Mouse (Mus musculus): ENCODE results near the gene Bcl7a. TPM values are rescaled to one million over a fixed set of nuclear protein-coding genes. Genes with fewer than 3 reads are reported as not detected.

Bcl7a gene
- polyA plus RNA-seq, 1 experiment from 2014 or later, result 38.8 TPM

DNA sequence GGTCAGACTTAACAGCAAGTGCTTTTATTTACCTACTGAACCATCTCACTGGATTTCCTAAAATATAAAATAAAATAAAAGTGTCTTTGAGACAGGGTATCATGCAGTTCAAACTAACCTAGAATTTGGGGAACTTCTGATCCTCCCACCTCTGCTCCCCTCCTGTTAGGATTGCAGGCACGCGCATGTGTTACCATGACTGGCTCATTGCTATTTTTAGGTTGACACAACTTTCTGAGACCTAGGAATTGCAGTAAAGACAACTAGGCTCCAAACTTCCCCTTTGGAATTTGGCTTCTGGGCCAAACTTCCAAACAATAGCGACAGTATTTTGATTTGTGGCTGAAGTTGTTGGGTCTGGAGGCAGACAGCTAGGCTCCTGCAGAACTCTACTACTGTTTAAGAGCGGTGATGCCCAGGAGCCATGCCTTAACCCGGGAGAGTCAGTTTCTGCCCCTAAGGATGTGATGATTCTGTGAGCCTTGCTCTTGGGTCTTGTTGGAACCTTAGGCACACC, 50.2 kb downstream of the Bcl7a start:
- H3K4me3 ChIP-seq, result peak overlapping the region; percentile 94
- H3K27ac ChIP-seq, result peak overlapping the region; percentile 96
- WGBS, result 25% methylated on average over 5 of the region's 5 CpGs
- no peaks in the 10 kb centered on the region for H3K27me3 ChIP-seq (ENCODE audit: low read depth, poor library complexity, severe bottlenecking)
- H3K9me3 ChIP-seq (replicated peaks), result no peaks in the 10 kb centered on the region
- H3K4me1 ChIP-seq, result peaks cover 62% of the 10 kb centered on the region
- no peak for DNase-seq (ENCODE audit: low spot score)
- H3K36me3 ChIP-seq, result 0 out of 2 replicates have a peak, but pooled peaks cover 4% of the 10 kb centered on the region

DNA sequence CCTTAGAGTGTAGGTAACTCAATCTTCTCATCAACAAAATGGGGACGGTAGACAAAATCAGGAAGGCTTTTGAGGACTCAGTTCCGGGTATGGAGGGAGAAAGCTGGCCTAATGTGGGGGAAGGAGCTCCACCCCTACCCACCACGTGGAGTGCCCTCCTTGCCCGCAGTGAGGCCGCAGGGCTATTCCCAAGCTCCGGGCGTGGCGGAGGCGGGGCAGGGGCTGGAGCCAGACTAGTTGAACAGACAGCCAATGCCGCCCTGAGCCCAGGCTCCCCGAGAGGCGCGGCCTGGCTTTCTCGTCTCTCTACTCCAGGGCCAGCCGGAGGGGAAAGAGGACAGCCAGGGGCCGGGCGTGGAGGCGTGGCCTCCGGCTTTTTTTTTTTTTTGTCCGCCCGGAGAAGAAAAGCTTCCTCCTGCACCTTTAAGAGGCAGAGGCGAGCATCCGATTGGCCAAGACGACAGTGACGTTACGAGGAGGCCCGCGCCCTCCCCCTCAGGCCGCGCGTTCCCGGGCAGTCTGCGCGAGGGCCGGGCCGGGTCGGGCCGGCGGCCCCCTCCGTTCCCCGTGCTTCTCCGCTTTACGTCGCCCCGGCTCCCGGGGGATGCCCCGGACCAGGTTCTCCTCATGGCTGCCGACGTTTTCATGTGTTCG, 50.8 kb downstream of the Bcl7a start, which contains the start of gene Mlxip:
Gene Mlxip, plus strand, starts transcription at position 496 of the 654 bp plus-strand sequence.
- no peaks in the 10 kb centered on the region for H3K27me3 ChIP-seq (ENCODE audit: low read depth, poor library complexity, severe bottlenecking)
- under 1% methylated on average over 49 of the region's 50 CpGs for WGBS
- DNase-seq (ENCODE audit: low spot score), result peak; percentile 94
- H3K36me3 ChIP-seq, result 0 out of 2 replicates have a peak, but pooled peaks cover 4% of the 10 kb centered on the region
- H3K27ac ChIP-seq, result peak within 1 kb of the TSS; percentile 96
- peaks cover 62% of the 10 kb centered on the region for H3K4me1 ChIP-seq
- H3K4me3 ChIP-seq, result peak within 1 kb of the TSS; percentile 94
- H3K9me3 ChIP-seq (replicated peaks), result no peaks in the 10 kb centered on the region

DNA sequence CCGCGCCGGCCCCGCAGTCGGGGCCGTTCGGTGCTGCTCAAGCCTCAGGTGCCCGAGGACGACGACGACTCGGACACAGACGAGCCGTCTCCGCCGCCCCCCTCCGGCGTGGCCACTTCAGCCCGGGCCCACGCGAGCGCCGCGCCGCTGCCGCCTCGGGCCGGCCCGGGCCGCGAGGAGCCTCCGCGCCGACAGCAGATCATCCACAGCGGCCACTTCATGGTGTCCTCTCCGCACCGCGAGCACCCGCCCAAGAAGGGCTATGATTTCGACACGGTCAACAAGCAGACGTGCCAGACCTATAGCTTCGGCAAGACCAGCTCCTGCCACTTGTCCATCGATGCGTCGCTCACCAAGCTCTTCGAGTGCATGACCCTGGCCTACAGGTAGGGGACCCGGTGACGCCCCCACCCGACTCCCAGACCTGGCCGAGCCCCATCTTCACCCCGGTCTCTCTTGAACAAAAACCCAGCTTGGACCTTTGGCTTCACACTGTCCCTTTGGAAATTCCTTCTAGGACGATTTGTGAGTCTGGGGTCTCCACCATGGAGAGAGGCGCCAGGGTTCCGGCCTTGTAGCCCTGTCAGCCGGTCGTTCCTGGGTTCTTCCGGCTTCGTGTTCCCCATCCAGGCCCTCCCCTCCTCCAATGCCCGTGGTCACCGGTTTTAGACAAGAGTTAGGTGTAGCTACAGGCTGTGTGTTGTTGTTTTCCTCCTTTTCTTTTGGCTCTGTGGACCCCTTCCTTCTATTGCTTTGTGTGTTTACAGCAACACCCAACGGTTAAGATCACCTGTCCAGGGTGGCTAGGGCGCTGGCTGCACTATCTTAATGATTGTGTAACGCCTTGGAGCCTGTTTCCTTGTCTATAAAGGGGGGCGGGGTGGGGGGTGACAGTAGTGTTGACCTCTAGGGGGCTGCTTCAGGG, 51.6 kb downstream of the Bcl7a start:
- H3K4me3 ChIP-seq, result peak overlapping the region; percentile 94
- peaks cover 55% of the 10 kb centered on the region for H3K4me1 ChIP-seq
- H3K9me3 ChIP-seq (replicated peaks), result no peaks in the 10 kb centered on the region
- H3K27me3 ChIP-seq (ENCODE audit: low read depth, poor library complexity, severe bottlenecking), result no peaks in the 10 kb centered on the region
- 0 out of 2 replicates have a peak, but pooled peaks cover 4% of the 10 kb centered on the region for H3K36me3 ChIP-seq
- peak; percentile 68 for DNase-seq (ENCODE audit: low spot score)
- H3K27ac ChIP-seq, result peak overlapping the region; percentile 96
- WGBS, result under 1% methylated on average over 65 of the region's 65 CpGs

GRCm38 (mm10) chr5:123396901-123397464, 53.3 kb downstream of the Bcl7a start:
- Histone ChIP-seq H3K27ac (no peak overlapping the region), H3K4me1 (peaks cover 41% of the 10 kb centered on the region), H3K9me3 (replicated peaks) (no peaks in the 10 kb centered on the region), H3K27me3 (ENCODE audit: low read depth, poor library complexity, severe bottlenecking) (no peaks in the 10 kb centered on the region), H3K4me3 (peak overlapping the region; percentile 94; the same call in 1 of the 2 replicates), H3K36me3 (0 out of 2 replicates have a peak, but pooled peaks cover 4% of the 10 kb centered on the region)
- DNase-seq (ENCODE audit: low spot score), result no peak
- 80% methylated on average over 8 of the region's 8 CpGs for WGBS

DNA sequence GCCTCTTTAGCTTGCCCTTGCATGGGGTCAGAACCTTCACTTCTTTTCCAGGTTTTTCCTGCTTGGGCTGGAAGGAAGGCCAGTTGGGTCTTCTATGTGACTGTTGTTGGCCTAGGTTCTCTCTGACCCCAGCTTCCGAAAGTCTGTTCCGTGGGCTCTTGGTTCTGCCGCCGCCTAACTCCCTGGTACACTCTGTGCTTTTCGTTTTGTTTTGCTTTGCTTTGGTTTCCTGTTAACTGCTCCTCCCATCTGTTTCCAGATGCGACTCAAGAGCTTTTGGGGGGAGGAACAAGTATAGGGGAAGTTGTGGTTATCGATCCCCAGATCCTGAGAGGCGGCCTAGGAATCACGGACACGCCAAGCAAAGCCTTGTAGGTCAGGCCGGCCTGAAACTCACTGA, 54.2 kb downstream of the Bcl7a start:
- no peak overlapping the region for H3K27ac ChIP-seq
- H3K36me3 ChIP-seq, result peaks cover 8% of the 10 kb centered on the region; the same call in 1 of the 2 replicates
- DNase-seq (ENCODE audit: low spot score), result no peak
- peaks cover 41% of the 10 kb centered on the region for H3K4me1 ChIP-seq
- WGBS, result 87% methylated on average over 11 of the region's 11 CpGs
- H3K9me3 ChIP-seq (replicated peaks), result no peaks in the 10 kb centered on the region
- no peaks in the 10 kb centered on the region for H3K27me3 ChIP-seq (ENCODE audit: low read depth, poor library complexity, severe bottlenecking)
- no peak overlapping the region for H3K4me3 ChIP-seq

DNA sequence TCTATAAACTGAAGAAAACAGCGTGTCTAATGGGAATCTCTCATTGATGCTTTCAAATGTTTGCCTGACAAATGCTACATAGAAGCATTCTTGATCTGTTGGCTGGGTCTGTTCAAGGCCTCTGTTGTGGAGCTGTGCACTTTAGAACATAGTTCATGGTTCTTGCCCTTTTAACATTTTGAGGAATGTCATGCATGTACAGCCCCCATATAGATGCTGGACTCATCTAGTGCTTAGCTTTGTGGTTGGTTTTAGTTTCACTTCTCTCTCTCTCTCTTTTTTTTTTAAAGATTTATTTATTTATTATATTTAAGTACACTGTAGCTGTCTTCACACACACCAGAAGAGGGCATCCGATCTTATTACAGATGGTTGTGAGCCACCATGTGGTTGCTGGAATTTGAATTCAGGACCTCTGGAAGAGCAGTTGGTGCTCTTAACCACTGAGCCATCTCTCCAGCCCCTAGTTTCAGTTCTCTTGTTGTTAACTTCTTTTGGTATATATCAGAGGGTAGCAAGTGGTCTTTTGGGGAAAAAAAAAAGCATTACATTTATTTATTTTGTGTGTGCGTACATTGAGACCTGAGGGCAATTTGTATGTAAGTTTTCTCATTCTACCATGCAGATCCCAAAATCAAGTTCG, 55.3 kb downstream of the Bcl7a start:
- H3K9me3 ChIP-seq (replicated peaks), result no peaks in the 10 kb centered on the region
- 93% methylated on average over 4 of the region's 4 CpGs for WGBS
- DNase-seq (ENCODE audit: low spot score), result no peak

GRCm38 (mm10) chr5:123404480-123404879, 60.8 kb downstream of the Bcl7a start:
- WGBS, result 96% methylated on average over 3 of the region's 3 CpGs
- Histone ChIP-seq H3K27me3 (ENCODE audit: low read depth, poor library complexity, severe bottlenecking) (no peaks in the 10 kb centered on the region), H3K36me3 (peaks cover 10% of the 10 kb centered on the region; the same call in 1 of the 2 replicates), H3K4me3 (no peak overlapping the region), H3K27ac (no peak overlapping the region), H3K4me1 (0 out of 2 replicates have a peak, but pooled peaks cover 4% of the 10 kb centered on the region), H3K9me3 (replicated peaks) (no peaks in the 10 kb centered on the region)
- no peak for DNase-seq (ENCODE audit: low spot score)

More for the DNA sequence above, 55.3 kb downstream of the Bcl7a start:
- Histone ChIP-seq H3K4me1 (peaks cover 36% of the 10 kb centered on the region), H3K4me3 (no peak overlapping the region), H3K27me3 (ENCODE audit: low read depth, poor library complexity, severe bottlenecking) (no peaks in the 10 kb centered on the region), H3K36me3 (peaks cover 9% of the 10 kb centered on the region; the same call in 1 of the 2 replicates), H3K27ac (no peak overlapping the region)

DNA sequence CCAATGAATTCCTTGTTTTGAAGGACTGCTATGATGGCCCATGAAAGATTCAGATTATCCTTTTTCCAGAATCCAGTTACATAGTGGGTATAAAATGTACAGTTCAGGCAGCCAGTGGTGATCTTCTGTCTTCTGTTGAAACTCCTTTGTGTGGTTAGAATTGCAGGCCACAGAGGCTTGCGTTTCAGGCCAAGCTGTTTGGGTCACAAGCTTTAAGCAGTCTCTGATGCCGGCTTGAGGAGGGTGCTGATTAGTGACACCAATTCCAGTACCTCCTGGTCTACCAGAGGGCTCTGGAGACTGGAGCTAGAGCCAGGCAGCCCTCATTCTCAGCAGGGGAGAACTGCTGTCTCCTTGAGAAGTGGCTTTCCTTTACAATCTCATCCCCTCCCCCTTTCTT, 63.3 kb downstream of the Bcl7a start:
- Histone ChIP-seq H3K4me1 (0 out of 2 replicates have a peak, but pooled peaks cover 4% of the 10 kb centered on the region), H3K27me3 (ENCODE audit: low read depth, poor library complexity, severe bottlenecking) (no peaks in the 10 kb centered on the region), H3K9me3 (replicated peaks) (no peaks in the 10 kb centered on the region), H3K4me3 (no peak overlapping the region), H3K27ac (no peak overlapping the region), H3K36me3 (peaks cover 27% of the 10 kb centered on the region)
- no peak for DNase-seq (ENCODE audit: low spot score)
- 43% methylated on average over 2 of the region's 2 CpGs for WGBS

- H3K36me3 ChIP-seq, result peaks cover 22% of the 10 kb centered on the region
- no peak overlapping the region for H3K4me3 ChIP-seq
- whole genome bisulfite sequencing, result 77% methylated on average over 3 of the region's 3 CpGs
- H3K27ac ChIP-seq, result no peak overlapping the region
- 0 out of 2 replicates have a peak, but pooled peaks cover 4% of the 10 kb centered on the region for H3K4me1 ChIP-seq
- no peak for DNase-seq (ENCODE audit: low spot score)
- H3K27me3 ChIP-seq (ENCODE audit: low read depth, poor library complexity, severe bottlenecking), result no peaks in the 10 kb centered on the region
- H3K9me3 ChIP-seq (replicated peaks), result no peaks in the 10 kb centered on the region
Measured at GRCm38 (mm10) chr5:123408176-123408575, 64.5 kb downstream of the Bcl7a start.

GRCm38 (mm10) chr5:123412193-123412592, 68.6 kb downstream of the Bcl7a start:
- Histone ChIP-seq H3K27me3 (ENCODE audit: low read depth, poor library complexity, severe bottlenecking) (no peaks in the 10 kb centered on the region), H3K9me3 (replicated peaks) (no peaks in the 10 kb centered on the region)
- WGBS, result 76% methylated on average over 4 of the region's 4 CpGs

DNA sequence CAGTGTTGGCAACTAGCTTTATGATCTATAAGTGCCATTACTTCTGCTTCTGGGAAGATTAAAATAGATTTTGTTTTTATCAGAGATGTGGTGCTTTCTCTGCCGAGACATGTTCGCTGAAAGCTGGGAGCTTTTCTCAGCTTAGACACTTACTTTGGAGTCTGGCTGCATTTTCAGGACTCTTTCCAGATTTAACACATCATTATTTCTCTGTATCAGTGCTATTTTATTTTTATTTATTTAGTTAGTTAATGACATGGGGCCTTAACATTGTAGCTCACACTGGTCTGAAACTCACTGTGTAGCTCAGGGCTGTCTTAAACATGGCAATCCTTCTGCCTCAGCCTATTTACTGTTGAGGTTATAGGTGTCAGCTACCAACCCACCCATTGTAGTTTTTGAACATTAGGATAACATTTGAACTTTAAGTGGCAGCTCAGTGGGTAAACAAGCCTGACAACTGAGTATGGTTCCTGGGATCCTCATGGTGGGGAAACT, 70.3 kb downstream of the Bcl7a start:
- WGBS, result 90% methylated on average over 2 of the region's 2 CpGs
- H3K36me3 ChIP-seq, result peaks cover 17% of the 10 kb centered on the region
- H3K4me3 ChIP-seq, result no peak overlapping the region
- H3K27me3 ChIP-seq (ENCODE audit: low read depth, poor library complexity, severe bottlenecking), result no peaks in the 10 kb centered on the region
- H3K9me3 ChIP-seq (replicated peaks), result no peaks in the 10 kb centered on the region
- no peak for DNase-seq (ENCODE audit: low spot score)
- H3K27ac ChIP-seq, result no peak overlapping the region
- no peaks in the 10 kb centered on the region; the same call in 1 of the 2 replicates for H3K4me1 ChIP-seq

More at GRCm38 (mm10) chr5:123412193-123412592, 68.6 kb downstream of the Bcl7a start:
- no peak for DNase-seq (ENCODE audit: low spot score)
- H3K36me3 ChIP-seq, result peaks cover 22% of the 10 kb centered on the region
- H3K27ac ChIP-seq, result no peak overlapping the region
- peaks cover under 1% of the 10 kb centered on the region; the same call in 1 of the 2 replicates for H3K4me1 ChIP-seq
- H3K4me3 ChIP-seq, result no peak overlapping the region

GRCm38 (mm10) chr5:123416149-123416548, 72.5 kb downstream of the Bcl7a start:
- H3K27me3 ChIP-seq (ENCODE audit: low read depth, poor library complexity, severe bottlenecking), result no peaks in the 10 kb centered on the region
- no peak overlapping the region for H3K4me3 ChIP-seq
- peaks cover 4% of the 10 kb centered on the region; the same call in 1 of the 2 replicates for H3K36me3 ChIP-seq
- H3K9me3 ChIP-seq (replicated peaks), result no peaks in the 10 kb centered on the region
- 91% methylated on average over 3 of the region's 3 CpGs for WGBS
- DNase-seq (ENCODE audit: low spot score), result no peak
- peaks cover 12% of the 10 kb centered on the region for H3K4me1 ChIP-seq
- no peak overlapping the region for H3K27ac ChIP-seq

Measured in limb, embryonic 10.5 days (tissue).